Mouse (Mus musculus) midbrain, embryonic 11.5 days (tissue): Measurements from ENCODE around the gene Atp8b4. TPM values are rescaled to one million over a fixed set of nuclear protein-coding genes. Genes with fewer than 3 reads are reported as not detected.

Source experiments
- ATAC-seq: fragments of 200-750 bp; cut with Nextera tagmentation; 2 replicates; pipeline ENCODE4 v1.8.0; 2017; ENCODE audit warnings: moderate TSS enrichment, moderate library complexity; ENCODE audit not compliant: low FRiP score
- DNase-seq: peaks from one replicate; pipeline ENCODE4 v3.0.0; 2015; ENCODE audit warnings: low spot score; ENCODE audit errors: missing footprints
- H3K27ac ChIP-seq: fragments of 300-500 bp; sonication (generic); 2 replicates; pipeline ENCODE4 v1.5.1; 2014; ENCODE audit warnings: low read depth, low read length
- H3K27me3 ChIP-seq: fragments of 300-500 bp; sonication (generic); 2 replicates; pipeline ENCODE4 v1.6.1; 2014; ENCODE audit warnings: mild to moderate bottlenecking, low read length, moderate library complexity, mixed read lengths; ENCODE audit not compliant: control insufficient read depth, insufficient read depth
- H3K36me3 ChIP-seq: fragments of 300-500 bp; sonication (generic); 2 replicates; pipeline ENCODE4 v1.6.1; 2014; ENCODE audit warnings: mild to moderate bottlenecking, low read length, moderate library complexity, mixed read lengths; ENCODE audit not compliant: control insufficient read depth, insufficient read depth
- H3K4me1 ChIP-seq: fragments of 300-500 bp; sonication (generic); 2 replicates; pipeline ENCODE4 v1.6.1; 2014; ENCODE audit warnings: low read length; ENCODE audit not compliant: control insufficient read depth, insufficient read depth
- H3K4me2 ChIP-seq: fragments of 300-500 bp; sonication (generic); 2 replicates; pipeline ENCODE4 v1.6.1; 2014; ENCODE audit warnings: mild to moderate bottlenecking, moderate library complexity
- H3K4me3 ChIP-seq: fragments of 300-500 bp; sonication (generic); 2 replicates; pipeline ENCODE4 v1.5.1; 2014; ENCODE audit warnings: low read depth, low read length
- H3K9ac ChIP-seq: fragments of 300-500 bp; sonication (generic); 2 replicates; pipeline ENCODE4 v1.6.1; 2014; ENCODE audit warnings: low read length
- H3K9me3 ChIP-seq: fragments of 300-500 bp; sonication (generic); 2 replicates; pipeline ENCODE4 v1.6.1; 2016; ENCODE audit warnings: low read length; ENCODE audit not compliant: control insufficient read depth
- WGBS: fragments of 180-500 bp; shearing (Covaris S2); extraction: QIAGEN DNeasy Blood & Tissue Kit; methylation state at CpG from one replicate; pipeline ENCODE4 v1.1.7; 2014; 5-methylcytosine and 5-hydroxymethylcytosine counted together
- polyA plus RNA-seq: library from polyadenylated mRNA; unstranded; fragments of >200 nt; fragmentation: Nextera tagmentation; extraction: Ambion mirVana; gene quantifications from 2 replicates; pipeline ENCODE4 v1.2.1, GENCODE M21; 2014

The Atp8b4 gene
- polyA plus RNA-seq, 1 experiment from 2014 or later, result 0.07 TPM

- H3K4me1 ChIP-seq, result no peaks in the 10 kb centered on the region
- H3K27ac ChIP-seq, result no peak overlapping the region
- no peak overlapping the region for H3K4me2 ChIP-seq
- 67% methylated on average over 1 of the region's 1 CpGs for WGBS
- H3K27me3 ChIP-seq, result no peaks in the 10 kb centered on the region
- H3K36me3 ChIP-seq, result no peaks in the 10 kb centered on the region
- no peak overlapping the region for H3K9ac ChIP-seq
- ATAC-seq (no peak), DNase-seq (no peak)
- no peak overlapping the region for H3K4me3 ChIP-seq
- H3K9me3 ChIP-seq, result no peaks in the 10 kb centered on the region
Observed at GRCm38 (mm10) chr2:126311056-126311455, 189.4 kb downstream of the Atp8b4 start.

- Histone ChIP-seq H3K4me3 (no peak overlapping the region), H3K4me2 (no peak overlapping the region), H3K4me1 (no peaks in the 10 kb centered on the region), H3K27ac (no peak overlapping the region), H3K36me3 (no peaks in the 10 kb centered on the region), H3K9ac (no peak overlapping the region), H3K9me3 (no peaks in the 10 kb centered on the region), H3K27me3 (no peaks in the 10 kb centered on the region)
- DNase-seq (no peak), ATAC-seq (no peak)
- WGBS, result 88% methylated on average over 4 of the region's 4 CpGs
Observed at GRCm38 (mm10) chr2:126309994-126310393, 190.5 kb downstream of the Atp8b4 start.

DNA sequence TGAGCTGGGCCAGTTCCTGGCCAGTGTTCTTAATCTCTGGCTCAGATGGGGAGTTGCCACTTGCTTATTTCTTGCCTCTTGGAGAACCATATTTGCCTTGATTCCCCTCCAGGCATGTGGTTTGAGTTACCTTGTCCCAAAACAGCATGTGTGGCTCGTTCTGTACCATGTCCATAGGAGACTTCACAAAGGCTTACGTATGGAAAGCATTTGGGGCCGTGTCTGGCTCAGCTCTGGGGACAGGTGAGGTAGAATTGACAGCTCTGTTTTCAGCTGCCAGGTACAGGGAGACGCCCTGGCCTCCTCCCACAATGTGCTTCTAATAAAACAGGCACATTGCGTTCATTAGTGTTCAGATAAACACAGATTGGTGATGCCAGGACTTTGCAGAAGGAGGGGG lies 195.9 kb downstream of the Atp8b4 start:
- ATAC-seq (no peak), DNase-seq (no peak)
- 73% methylated on average over 5 of the region's 5 CpGs for WGBS
- Histone ChIP-seq H3K9me3 (no peaks in the 10 kb centered on the region), H3K4me2 (no peak overlapping the region), H3K27ac (no peak overlapping the region), H3K27me3 (no peaks in the 10 kb centered on the region), H3K4me3 (no peak overlapping the region), H3K36me3 (no peaks in the 10 kb centered on the region), H3K4me1 (no peaks in the 10 kb centered on the region), H3K9ac (no peak overlapping the region)

GRCm38 (mm10) chr2:126303226-126303625 lies 197.2 kb downstream of the Atp8b4 start:
- ATAC-seq (no peak), DNase-seq (no peak)
- Histone ChIP-seq H3K27ac (no peak overlapping the region), H3K9me3 (no peaks in the 10 kb centered on the region), H3K27me3 (no peaks in the 10 kb centered on the region), H3K9ac (no peak overlapping the region), H3K4me3 (no peak overlapping the region), H3K4me2 (no peak overlapping the region), H3K36me3 (no peaks in the 10 kb centered on the region), H3K4me1 (no peaks in the 10 kb centered on the region)
- WGBS, result 41% methylated on average over 3 of the region's 3 CpGs

GRCm38 (mm10) chr2:126302381-126302780 lies 198.1 kb downstream of the Atp8b4 start:
- Histone ChIP-seq H3K9me3 (no peaks in the 10 kb centered on the region), H3K4me1 (no peaks in the 10 kb centered on the region), H3K4me3 (no peak overlapping the region), H3K27ac (no peak overlapping the region), H3K36me3 (no peaks in the 10 kb centered on the region), H3K4me2 (no peak overlapping the region), H3K27me3 (no peaks in the 10 kb centered on the region), H3K9ac (no peak overlapping the region)
- DNase-seq (no peak), ATAC-seq (no peak)
- 45% methylated on average over 3 of the region's 3 CpGs for WGBS

GRCm38 (mm10) chr2:126290702-126291101 lies 209.8 kb downstream of the Atp8b4 start:
- H3K9ac ChIP-seq, result no peak overlapping the region
- no peak overlapping the region for H3K4me3 ChIP-seq
- H3K27ac ChIP-seq, result no peak overlapping the region
- no peaks in the 10 kb centered on the region for H3K27me3 ChIP-seq
- no peak overlapping the region for H3K4me2 ChIP-seq
- ATAC-seq (no peak), DNase-seq (no peak)
- H3K9me3 ChIP-seq, result no peaks in the 10 kb centered on the region
- no peaks in the 10 kb centered on the region for H3K36me3 ChIP-seq
- 84% methylated on average over 7 of the region's 7 CpGs for WGBS
- no peaks in the 10 kb centered on the region for H3K4me1 ChIP-seq

DNA sequence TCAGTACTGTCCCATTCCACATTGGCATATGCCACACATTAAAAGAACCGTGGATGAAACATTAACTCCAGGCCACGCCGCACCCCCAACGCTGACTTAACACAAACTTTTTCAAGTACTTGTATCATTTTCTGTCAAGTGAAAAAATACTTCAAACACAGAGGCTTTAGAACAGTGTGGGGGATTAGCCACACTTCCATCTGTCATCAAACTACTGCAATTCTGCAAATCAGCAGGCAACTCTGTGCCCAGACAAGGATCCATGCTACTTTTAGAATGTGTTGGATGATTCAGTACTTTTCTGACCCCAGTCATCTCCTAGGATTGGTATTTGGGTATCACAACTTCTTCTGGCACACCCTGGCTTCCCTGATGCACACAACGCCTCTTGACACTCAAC lies 212.5 kb downstream of the Atp8b4 start:
- DNase-seq, result no peak
- no peak for ATAC-seq
- 94% methylated on average over 5 of the region's 5 CpGs for WGBS

GRCm38 (mm10) chr2:126286420-126286819 lies 214.1 kb downstream of the Atp8b4 start:
- ATAC-seq, result no peak
- Histone ChIP-seq H3K9ac (no peak overlapping the region), H3K27me3 (no peaks in the 10 kb centered on the region), H3K27ac (no peak overlapping the region), H3K4me2 (no peak overlapping the region), H3K4me1 (no peaks in the 10 kb centered on the region), H3K36me3 (no peaks in the 10 kb centered on the region), H3K9me3 (no peaks in the 10 kb centered on the region), H3K4me3 (no peak overlapping the region)
- 88% methylated on average over 7 of the region's 7 CpGs for WGBS
- DNase-seq, result no peak

More for the DNA sequence above, 212.5 kb downstream of the Atp8b4 start:
- Histone ChIP-seq H3K4me3 (no peak overlapping the region), H3K9ac (no peak overlapping the region), H3K27ac (no peak overlapping the region), H3K4me2 (no peak overlapping the region), H3K4me1 (no peaks in the 10 kb centered on the region), H3K9me3 (no peaks in the 10 kb centered on the region), H3K27me3 (no peaks in the 10 kb centered on the region), H3K36me3 (no peaks in the 10 kb centered on the region)

DNA sequence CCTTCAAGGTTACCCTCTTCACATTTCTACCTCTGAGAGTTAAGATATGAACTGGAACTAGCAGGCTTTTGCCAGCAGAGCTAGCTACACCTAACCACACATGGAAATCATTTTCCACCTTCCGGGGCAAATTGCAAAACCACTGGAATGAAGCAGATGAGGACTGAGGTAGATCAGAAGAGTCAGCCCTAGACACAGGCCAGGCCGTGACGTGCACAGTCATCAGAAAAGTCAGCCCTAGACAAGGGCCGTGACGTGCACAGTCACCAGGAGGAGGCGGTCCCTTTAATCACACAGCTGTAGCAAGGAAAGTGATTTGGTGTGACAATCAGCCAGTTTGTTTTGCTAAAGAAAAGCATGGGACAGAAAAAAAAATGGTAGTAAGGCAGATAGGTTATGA lies 216.4 kb downstream of the Atp8b4 start:
- WGBS, result 88% methylated on average over 6 of the region's 6 CpGs
- H3K9ac ChIP-seq, result no peak overlapping the region
- H3K36me3 ChIP-seq, result no peaks in the 10 kb centered on the region
- H3K27me3 ChIP-seq, result no peaks in the 10 kb centered on the region
- ATAC-seq, result no peak
- no peak overlapping the region for H3K4me2 ChIP-seq
- H3K4me1 ChIP-seq, result no peaks in the 10 kb centered on the region
- no peak for DNase-seq
- no peak overlapping the region for H3K4me3 ChIP-seq
- H3K27ac ChIP-seq, result no peak overlapping the region
- no peaks in the 10 kb centered on the region for H3K9me3 ChIP-seq

GRCm38 (mm10) chr2:126283086-126283485 lies 217.4 kb downstream of the Atp8b4 start:
- DNase-seq, result no peak
- H3K9me3 ChIP-seq, result no peaks in the 10 kb centered on the region
- H3K4me1 ChIP-seq, result no peaks in the 10 kb centered on the region
- ATAC-seq, result no peak
- no peak overlapping the region for H3K4me2 ChIP-seq
- H3K4me3 ChIP-seq, result no peak overlapping the region
- H3K27me3 ChIP-seq, result no peaks in the 10 kb centered on the region
- no peak overlapping the region for H3K9ac ChIP-seq
- WGBS, result 78% methylated on average over 3 of the region's 3 CpGs
- H3K36me3 ChIP-seq, result no peaks in the 10 kb centered on the region
- no peak overlapping the region for H3K27ac ChIP-seq
